Mouse (Mus musculus): ENCODE measurements around the gene Npy1r.

Npy1r gene

GRCm38 (mm10) chr8:66696970-66697843, at the start of gene Npy1r:
Gene Npy1r, plus strand, starts transcription at chr8:66697192.
- DNase-seq (ENCODE audit: low read depth, low spot score), result peak; percentile 90

- DNase-seq (ENCODE audit: low read depth, low spot score), result no peak
These were observed 15.7 kb upstream of the Npy1r start for GRCm38 (mm10) chr8:66681261-66681660.

- peak; percentile 38 for DNase-seq (ENCODE audit: low read depth, low spot score)
These were observed 9.3 kb upstream of the Npy1r start, which contains the start of gene Npy5r for GRCm38 (mm10) chr8:66687511-66688329. Gene Npy5r, minus strand, starts transcription at chr8:66688128.

- DNase-seq (ENCODE audit: low read depth, low spot score), result no peak
These were observed 8.6 kb upstream of the Npy1r start for GRCm38 (mm10) chr8:66688395-66688794.

GRCm38 (mm10) chr8:66688799-66689198, 8.2 kb upstream of the Npy1r start:
- no peak for DNase-seq (ENCODE audit: low read depth, low spot score)

- no peak for DNase-seq (ENCODE audit: low read depth, low spot score)
These were observed 6.6 kb upstream of the Npy1r start for GRCm38 (mm10) chr8:66690402-66690801.

- DNase-seq (ENCODE audit: low read depth, low spot score), result no peak
These were observed 1.0 kb downstream of the Npy1r start for GRCm38 (mm10) chr8:66698011-66698410.

GRCm38 (mm10) chr8:66698782-66699181, 1.8 kb downstream of the Npy1r start:
- DNase-seq (ENCODE audit: low read depth, low spot score), result no peak

- no peak for DNase-seq (ENCODE audit: low read depth, low spot score)
These were observed 17.5 kb downstream of the Npy1r start for GRCm38 (mm10) chr8:66714324-66714975.

GRCm38 (mm10) chr8:66722835-66723234, 25.8 kb downstream of the Npy1r start:
- DNase-seq (ENCODE audit: low read depth, low spot score), result no peak

- peak; percentile 63 for DNase-seq (ENCODE audit: low read depth, low spot score)
These were observed 32.5 kb downstream of the Npy1r start for GRCm38 (mm10) chr8:66729446-66729845.

- DNase-seq (ENCODE audit: low read depth, low spot score), result no peak
These were observed 35.0 kb downstream of the Npy1r start for GRCm38 (mm10) chr8:66731957-66732356.

GRCm38 (mm10) chr8:66742359-66742758, 45.4 kb downstream of the Npy1r start:
- no peak for DNase-seq (ENCODE audit: low read depth, low spot score)

- DNase-seq (ENCODE audit: low read depth, low spot score), result no peak
These were observed 48.6 kb downstream of the Npy1r start for GRCm38 (mm10) chr8:66745612-66746011.

GRCm38 (mm10) chr8:66751621-66752020, 54.6 kb downstream of the Npy1r start:
- no peak for DNase-seq (ENCODE audit: low read depth, low spot score)

- DNase-seq (ENCODE audit: low read depth, low spot score), result no peak
These were observed 59.2 kb downstream of the Npy1r start for GRCm38 (mm10) chr8:66756161-66756560.

All from ES-CJ7 (cell line).